Mouse (Mus musculus) liver, embryonic 11.5 days (tissue): ENCODE measurements at regions not wholly inside any gene's neighbourhood (a gene's known extent, or its start where the extent isn't known, plus 50 kb on each side); places are given as distances from the start of the nearest gene placed in this dataset.
A peak's percentile ranks its signal among the peaks of the same experiment; 100 is the strongest.

Experiments
- ATAC-seq: fragments of 200-750 bp; cut with Nextera tagmentation; replicated peaks from 2 replicates; pipeline ENCODE4 v1.8.0; 2017; ENCODE audit warnings: moderate number of reproducible peaks, mild to moderate bottlenecking, moderate TSS enrichment, moderate library complexity; ENCODE audit not compliant: low FRiP score
- DNase-seq: peaks from one replicate; pipeline ENCODE4 v3.0.0-alpha.2; 2017; ENCODE audit warnings: low spot score
- H3K27ac ChIP-seq: fragments of 300-500 bp; sonication (generic); 2 replicates; pipeline ENCODE4 v1.5.1; 2014; ENCODE audit warnings: mild to moderate bottlenecking, low read depth, low read length, control low read depth
- H3K27me3 ChIP-seq: fragments of 300-500 bp; sonication (generic); replicated peaks from 2 replicates; pipeline ENCODE4 v1.6.1; 2014; ENCODE audit warnings: low read length, mixed read lengths; ENCODE audit not compliant: control insufficient read depth, insufficient read depth
- H3K36me3 ChIP-seq: fragments of 300-500 bp; sonication (generic); 2 replicates; pipeline ENCODE4 v1.6.1; 2014; ENCODE audit warnings: mild to moderate bottlenecking, low read length, moderate library complexity, mixed read lengths; ENCODE audit not compliant: control insufficient read depth, insufficient read depth
- H3K4me1 ChIP-seq: fragments of 300-500 bp; sonication (generic); replicated peaks from 2 replicates; pipeline ENCODE4 v1.6.1; 2014; ENCODE audit warnings: low read length, mixed read lengths; ENCODE audit not compliant: control insufficient read depth, insufficient read depth
- H3K4me2 ChIP-seq: fragments of 300-500 bp; sonication (generic); 2 replicates; pipeline ENCODE4 v1.6.1; 2014; ENCODE audit warnings: mild to moderate bottlenecking, control low read depth, moderate library complexity
- H3K4me3 ChIP-seq: fragments of 300-500 bp; sonication (generic); 2 replicates; pipeline ENCODE4 v1.5.1; 2014; ENCODE audit warnings: low read depth, low read length, control low read depth
- H3K9ac ChIP-seq: fragments of 300-500 bp; sonication (generic); 2 replicates; pipeline ENCODE4 v1.6.1; 2014; ENCODE audit warnings: low read depth, low read length, control low read depth
- H3K9me3 ChIP-seq: fragments of 300-500 bp; sonication (generic); 2 replicates; pipeline ENCODE4 v1.6.1; 2016; ENCODE audit warnings: low read length, inconsistent platforms, mixed read lengths; ENCODE audit not compliant: control insufficient read depth
- WGBS: fragments of 180-500 bp; shearing (Covaris S2); extraction: QIAGEN DNeasy Blood & Tissue Kit; methylation state at CpG from one replicate; pipeline ENCODE4 v1.1.7; 2014; 5-methylcytosine and 5-hydroxymethylcytosine counted together

- DNase-seq (no peak), ATAC-seq (no peak)
- Histone ChIP-seq H3K36me3 (no peaks in the 10 kb centered on the region), H3K27me3 (no peaks in the 10 kb centered on the region), H3K4me1 (no peaks in the 10 kb centered on the region), H3K9me3 (no peaks in the 10 kb centered on the region), H3K9ac (no peak overlapping the region), H3K4me3 (no peak overlapping the region), H3K4me2 (no peak overlapping the region), H3K27ac (no peak overlapping the region)
- 82% methylated on average over 10 of the region's 10 CpGs for WGBS
Observed at GRCm38 (mm10) chr10:45763160-45763955, 185.7 kb downstream of the Hace1 start.

DNA sequence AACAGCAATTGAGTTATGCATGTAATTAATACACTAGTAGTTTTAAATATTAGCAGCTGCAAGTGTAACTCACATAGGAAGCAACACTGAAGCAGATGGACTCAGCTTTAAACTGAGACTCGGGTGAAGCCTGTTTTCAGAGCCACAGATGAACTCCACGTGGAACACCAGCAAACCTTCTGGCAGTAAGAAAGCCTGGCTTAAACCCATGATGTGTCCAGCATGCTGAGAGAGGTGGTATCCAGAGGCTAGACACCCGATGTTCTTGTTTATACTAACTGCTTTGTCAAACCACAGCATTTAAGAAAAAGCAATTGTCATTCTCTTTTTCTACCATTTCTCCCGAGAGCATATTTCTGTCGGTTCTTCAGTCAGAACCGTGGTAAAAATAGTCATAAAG lies 202.1 kb downstream of the Hace1 start:
- peaks cover 14% of the 10 kb centered on the region for H3K4me1 ChIP-seq
- no peaks in the 10 kb centered on the region for H3K9me3 ChIP-seq
- no peaks in the 10 kb centered on the region for H3K27me3 ChIP-seq
- ATAC-seq: no peak
- no peak overlapping the region for H3K9ac ChIP-seq
- no peak overlapping the region for H3K4me2 ChIP-seq
- no peak overlapping the region for H3K27ac ChIP-seq
- WGBS: 30% methylated on average over 6 of the region's 6 CpGs
- H3K4me3 ChIP-seq: no peak overlapping the region
- no peak for DNase-seq
- H3K36me3 ChIP-seq: no peaks in the 10 kb centered on the region

GRCm38 (mm10) chr10:45783026-45783425 lies 205.4 kb downstream of the Hace1 start:
- no peak overlapping the region for H3K27ac ChIP-seq
- no peaks in the 10 kb centered on the region for H3K27me3 ChIP-seq
- H3K4me1 ChIP-seq: peaks cover 14% of the 10 kb centered on the region
- no peaks in the 10 kb centered on the region for H3K36me3 ChIP-seq
- H3K4me2 ChIP-seq: no peak overlapping the region
- ATAC-seq (peak; percentile 84), DNase-seq (no peak)
- H3K9me3 ChIP-seq: no peaks in the 10 kb centered on the region
- H3K4me3 ChIP-seq: no peak overlapping the region
- 29% methylated on average over 5 of the region's 5 CpGs for WGBS
- no peak overlapping the region for H3K9ac ChIP-seq

DNA sequence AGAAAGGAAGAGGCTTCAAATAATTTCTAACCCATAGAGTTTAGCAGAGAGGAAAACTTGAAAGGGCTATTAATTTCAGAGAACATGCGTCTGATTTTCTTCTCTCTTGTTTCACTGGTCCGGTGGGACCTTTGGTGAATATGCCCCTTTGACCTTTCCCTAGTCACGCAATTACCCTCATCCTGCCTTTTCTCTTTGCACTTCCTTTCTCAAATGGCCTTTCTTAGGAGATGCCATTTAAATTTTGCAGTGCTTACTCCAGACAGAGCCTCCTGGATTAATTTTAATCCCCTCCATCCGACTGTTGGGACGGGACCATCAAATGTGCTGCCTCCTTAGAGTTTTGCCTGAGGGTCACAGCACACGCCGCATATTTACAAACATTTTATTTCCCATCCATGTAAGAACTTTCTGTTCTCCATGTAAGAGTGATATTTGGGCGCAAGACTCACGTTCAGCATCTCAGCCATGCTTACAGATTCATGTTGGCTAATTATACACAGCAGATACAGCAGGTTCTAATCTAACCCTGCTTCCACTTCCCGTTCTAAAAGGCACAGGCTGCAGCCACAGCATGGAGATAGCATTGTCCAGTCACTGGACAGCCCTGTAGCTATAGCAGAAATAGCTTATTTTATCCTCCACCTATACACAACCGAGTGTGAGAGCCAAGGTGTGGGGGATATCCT lies 206.0 kb downstream of the Hace1 start:
- Histone ChIP-seq H3K9me3 (no peaks in the 10 kb centered on the region), H3K4me2 (no peak overlapping the region), H3K27me3 (no peaks in the 10 kb centered on the region), H3K9ac (no peak overlapping the region), H3K36me3 (no peaks in the 10 kb centered on the region), H3K4me1 (peaks cover 14% of the 10 kb centered on the region), H3K27ac (no peak overlapping the region), H3K4me3 (no peak overlapping the region)
- 41% methylated on average over 11 of the region's 11 CpGs for WGBS
- DNase-seq (no peak), ATAC-seq (peak; percentile 52)

DNA sequence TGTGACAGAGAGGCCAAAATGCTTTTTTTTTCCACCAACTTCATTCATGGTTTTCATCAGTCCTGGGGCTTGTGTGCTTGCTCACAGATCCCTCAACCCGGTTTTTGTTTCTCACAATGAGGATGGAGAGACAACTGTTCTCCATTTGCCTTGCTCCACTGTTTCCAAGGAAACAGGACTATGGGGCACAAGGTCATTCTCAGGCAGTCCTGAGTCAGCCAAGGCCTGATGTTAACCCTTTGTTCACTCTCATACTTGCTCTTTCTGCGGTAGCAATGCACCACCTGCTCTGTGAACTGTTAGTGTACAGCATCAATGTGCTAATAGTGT lies 206.5 kb downstream of the Hace1 start:
- H3K36me3 ChIP-seq: no peaks in the 10 kb centered on the region
- H3K4me2 ChIP-seq: no peak overlapping the region
- no peak overlapping the region for H3K4me3 ChIP-seq
- H3K27me3 ChIP-seq: no peaks in the 10 kb centered on the region
- H3K9ac ChIP-seq: no peak overlapping the region
- H3K27ac ChIP-seq: no peak overlapping the region
- DNase-seq (no peak), ATAC-seq (no peak)
- WGBS: 50% methylated on average over 2 of the region's 2 CpGs
- no peaks in the 10 kb centered on the region for H3K9me3 ChIP-seq
- peaks cover 14% of the 10 kb centered on the region for H3K4me1 ChIP-seq

- ATAC-seq (no peak), DNase-seq (no peak)
- 73% methylated on average over 4 of the region's 4 CpGs for WGBS
Observed at GRCm38 (mm10) chr10:45784575-45784974, 206.9 kb downstream of the Hace1 start.

GRCm38 (mm10) chr10:45788356-45788755 lies 210.7 kb downstream of the Hace1 start:
- H3K4me1 ChIP-seq: peaks cover 7% of the 10 kb centered on the region
- no peak for ATAC-seq
- 62% methylated on average over 1 of the region's 1 CpGs for WGBS

More at GRCm38 (mm10) chr10:45784575-45784974, 206.9 kb downstream of the Hace1 start:
- H3K36me3 ChIP-seq: no peaks in the 10 kb centered on the region
- H3K9ac ChIP-seq: no peak overlapping the region
- no peaks in the 10 kb centered on the region for H3K9me3 ChIP-seq
- H3K4me3 ChIP-seq: no peak overlapping the region
- no peaks in the 10 kb centered on the region for H3K27me3 ChIP-seq
- H3K4me2 ChIP-seq: no peak overlapping the region
- H3K4me1 ChIP-seq: peaks cover 14% of the 10 kb centered on the region
- no peak overlapping the region for H3K27ac ChIP-seq

GRCm38 (mm10) chr10:45795582-45795981 lies 218.0 kb downstream of the Hace1 start:
- Histone ChIP-seq H3K27ac (no peak overlapping the region), H3K9me3 (no peaks in the 10 kb centered on the region), H3K27me3 (no peaks in the 10 kb centered on the region), H3K9ac (no peak overlapping the region), H3K4me1 (no peaks in the 10 kb centered on the region), H3K36me3 (no peaks in the 10 kb centered on the region), H3K4me3 (no peak overlapping the region), H3K4me2 (no peak overlapping the region)
- WGBS: 76% methylated on average over 2 of the region's 2 CpGs
- DNase-seq: no peak
- no peak for ATAC-seq

More at GRCm38 (mm10) chr10:45788356-45788755, 210.7 kb downstream of the Hace1 start:
- H3K27me3 ChIP-seq: no peaks in the 10 kb centered on the region
- no peak overlapping the region for H3K27ac ChIP-seq
- H3K36me3 ChIP-seq: no peaks in the 10 kb centered on the region
- no peak overlapping the region for H3K9ac ChIP-seq
- no peak overlapping the region for H3K4me2 ChIP-seq
- H3K9me3 ChIP-seq: no peaks in the 10 kb centered on the region
- no peak overlapping the region for H3K4me3 ChIP-seq
- DNase-seq: no peak
